Mouse (Mus musculus): Measurements from ENCODE around the gene Nfe2l2.

DNA sequence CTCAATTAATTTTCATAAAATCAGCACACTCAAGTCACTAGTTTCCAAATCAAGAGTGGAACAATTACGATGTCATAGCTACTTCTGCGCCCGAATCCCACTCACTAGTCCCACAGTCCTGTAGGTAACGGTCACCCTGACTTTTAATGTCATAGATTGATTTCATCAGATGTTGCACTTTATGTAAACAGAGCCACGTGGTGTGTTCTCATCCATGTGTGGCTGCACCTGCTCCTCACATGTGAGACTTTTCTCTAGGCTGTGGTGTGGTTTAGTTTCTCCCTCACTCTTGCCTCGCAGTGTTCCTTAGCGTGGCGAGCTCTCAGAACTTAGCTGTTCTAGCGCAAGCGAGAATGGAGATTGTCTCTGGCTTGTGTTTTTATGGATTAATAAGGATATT lies 46.4 kb upstream of the Nfe2l2 start:
- no peak for TF ChIP-seq CTCF (IDR thresholded peaks at IDR 0.05; ENCODE audit: low read depth)
- no peak for TF ChIP-seq EP300 (IDR thresholded peaks at IDR 0.05; ENCODE audit: low read depth)

All from heart, postnatal 0 days (tissue).